Mouse (Mus musculus) mammary gland, adult 2 months (tissue): ENCODE data around the gene Lipo2. TPM values are rescaled to one million over a fixed set of nuclear protein-coding genes. Genes with fewer than 3 reads are reported as not detected.

ENCODE experiments used
- polyA plus RNA-seq: library from polyadenylated mRNA; depleted of rRNA; stranded (reverse); fragments of >200 nt; gene quantifications from 2 replicates; pipeline ENCODE4 v1.2.3, GENCODE M21; 2012; ENCODE audit warnings: low replicate concordance; rRNA removed

Gene Lipo2
- not detected in 2 replicates for polyA plus RNA-seq

GRCm38 (mm10) chr19:33751259-33751658 lies at the start of gene Lipo2:
Lipo2 (minus strand) TSS chr19:33751359.

GRCm38 (mm10) chr19:33787359-33787758 lies 36.2 kb upstream of the Lipo2 start, which contains the start of gene Lipo1:
Lipo1 (minus strand) TSS chr19:33787459.

GRCm38 (mm10) chr19:33761287-33762086 lies 10.3 kb upstream of the Lipo2 start, which contains the start of gene Lipo3:
Lipo3 (minus strand) TSS chr19:33761951.

Other genes starting within 250 kb of the Lipo2 start
- gene Lipo4, start 233.6 kb downstream of the Lipo2 start, polyA plus RNA-seq, result not detected in 2 replicates
- not detected in 2 replicates for gene Gm8978, start 126.1 kb downstream of the Lipo2 start, polyA plus RNA-seq
- 3.4 and 4.0 TPM in 2 replicates for gene Lipo3, start 10.6 kb upstream of the Lipo2 start, polyA plus RNA-seq
- not detected in 2 replicates for gene Lipo1, start 36.1 kb upstream of the Lipo2 start, polyA plus RNA-seq
- 0.07 TPM in 1 of 2 replicates, not detected in the other for gene Lipf, start 209.8 kb upstream of the Lipo2 start, polyA plus RNA-seq